Mouse (Mus musculus) left cerebral cortex, adult 9 months (tissue): ENCODE results near the gene Smad3.
A peak's percentile ranks its signal among the peaks of the same experiment; 100 is the strongest.

Source experiments
- DNase-seq, 2 experiments: peaks; one replicate each; pipeline ENCODE4 v3.0.0; 2022; ENCODE audit warnings: low spot score in 2 of 2

The Smad3 gene

GRCm38 (mm10) chr9:63701258-63701956 is 56.4 kb downstream of the Smad3 start:
- DNase-seq, result no peak

- no peak for DNase-seq
Measured at GRCm38 (mm10) chr9:63699145-63699544, 58.6 kb downstream of the Smad3 start.

- no peak for DNase-seq
Measured at GRCm38 (mm10) chr9:63698320-63699045, 59.3 kb downstream of the Smad3 start.

GRCm38 (mm10) chr9:63697606-63698005 is 60.2 kb downstream of the Smad3 start:
- no peak for DNase-seq

- no peak for DNase-seq
Measured at GRCm38 (mm10) chr9:63696463-63697105, 61.2 kb downstream of the Smad3 start.

GRCm38 (mm10) chr9:63691960-63692359 is 65.8 kb downstream of the Smad3 start:
- no peak for DNase-seq

- no peak for DNase-seq
Measured at GRCm38 (mm10) chr9:63690511-63690910, 67.3 kb downstream of the Smad3 start.

GRCm38 (mm10) chr9:63687413-63688015 is 70.3 kb downstream of the Smad3 start:
- DNase-seq, result no peak

GRCm38 (mm10) chr9:63685352-63685751 is 72.4 kb downstream of the Smad3 start:
- DNase-seq, result no peak

- no peak for DNase-seq
Measured at GRCm38 (mm10) chr9:63684277-63684676, 73.5 kb downstream of the Smad3 start.

- no peak for DNase-seq
Measured at GRCm38 (mm10) chr9:63682943-63683342, 74.9 kb downstream of the Smad3 start.

- DNase-seq, result no peak
Measured at GRCm38 (mm10) chr9:63682301-63682700, 75.5 kb downstream of the Smad3 start.

- DNase-seq, result no peak
Measured at GRCm38 (mm10) chr9:63678076-63678475, 79.7 kb downstream of the Smad3 start.

GRCm38 (mm10) chr9:63677621-63678020 is 80.2 kb downstream of the Smad3 start:
- DNase-seq, result peak; percentile 20 to 67

GRCm38 (mm10) chr9:63674613-63675012 is 83.2 kb downstream of the Smad3 start:
- no peak for DNase-seq

GRCm38 (mm10) chr9:63673494-63673805 is 84.3 kb downstream of the Smad3 start:
- no peak for DNase-seq

GRCm38 (mm10) chr9:63672797-63673493 is 84.8 kb downstream of the Smad3 start:
- no peak for DNase-seq

GRCm38 (mm10) chr9:63669816-63670215 is 88.0 kb downstream of the Smad3 start:
- no peak for DNase-seq

GRCm38 (mm10) chr9:63668621-63669020 is 89.2 kb downstream of the Smad3 start:
- no peak for DNase-seq

GRCm38 (mm10) chr9:63667373-63667724 is 90.4 kb downstream of the Smad3 start:
- DNase-seq, result no peak

- no peak for DNase-seq
Measured at GRCm38 (mm10) chr9:63666612-63667372, 91.0 kb downstream of the Smad3 start.
